Mouse (Mus musculus) CH12.LX (cell line): ENCODE results near the gene Clk3. TPM values are rescaled to one million over a fixed set of nuclear protein-coding genes. Genes with fewer than 3 reads are reported as not detected.

Experiments used
- DNase-seq: peaks from one replicate; pipeline ENCODE4 v3.0.0-alpha.2; 2013; ENCODE audit errors: extremely low read depth
- H3K27ac ChIP-seq: 2 replicates; pipeline ENCODE4 v1.5.1; 2012; ENCODE audit warnings: low read depth, mild to moderate bottlenecking, control low read depth, moderate library complexity; ENCODE audit not compliant: insufficient read depth
- H3K27me3 ChIP-seq: replicated peaks from 2 replicates; pipeline ENCODE3; 2012; ENCODE audit warnings: inconsistent platforms
- H3K36me3 ChIP-seq, 2 experiments: replicated peaks in 1 of 2; 2 replicates each; pipeline versions ENCODE3 to v1.6.1; 2012; ENCODE audit warnings: inconsistent platforms in 1 of 2, low read length in 1 of 2, mild to moderate bottlenecking in 1 of 2, mixed read lengths in 1 of 2, moderate library complexity in 1 of 2; ENCODE audit not compliant: control insufficient read depth in 1 of 2, insufficient read depth in 1 of 2
- H3K4me1 ChIP-seq, 2 experiments: 2 replicates each; pipeline ENCODE4 v1.6.1; 2012; ENCODE audit warnings: inconsistent platforms in 1 of 2, moderate library complexity in 1 of 2; ENCODE audit not compliant: insufficient read depth in 2 of 2, control insufficient read depth in 1 of 2
- H3K4me2 ChIP-seq: 2 replicates; pipeline ENCODE4 v1.6.1; 2012; ENCODE audit warnings: low read depth, mild to moderate bottlenecking, control low read depth; ENCODE audit not compliant: poor library complexity, insufficient read depth, severe bottlenecking
- H3K4me3 ChIP-seq, 3 experiments: fragments of 150-350 bp in 1 of 3; sonication (generic) in 1 of 3; replicated peaks in 1 of 3; 2 replicates each; pipeline versions ENCODE3 to v1.5.1; 2011 to 2012; ENCODE audit warnings: low read depth in 2 of 3, low read length in 2 of 3, mild to moderate bottlenecking in 2 of 3, moderate library complexity in 2 of 3, control low read depth in 1 of 3, improper control_type of control experiment in 1 of 3, inconsistent platforms in 1 of 3, mixed read lengths in 1 of 3; ENCODE audit not compliant: poor library complexity in 1 of 3
- H3K79me2 ChIP-seq: replicated peaks from 2 replicates; pipeline ENCODE4 v1.6.1; 2012; ENCODE audit warnings: mild to moderate bottlenecking, moderate library complexity; ENCODE audit not compliant: control insufficient read depth, poor library complexity, insufficient read depth, severe bottlenecking; ENCODE audit errors: extremely low read depth
- H3K9ac ChIP-seq: 2 replicates; pipeline ENCODE4 v1.6.1; 2012; ENCODE audit warnings: low read depth, mild to moderate bottlenecking, control low read depth, moderate library complexity; ENCODE audit not compliant: insufficient read depth
- H3K9me3 ChIP-seq: replicated peaks from 2 replicates; pipeline ENCODE3; 2012; ENCODE audit warnings: low read length, inconsistent platforms, mixed read lengths
- BHLHE40 ChIP-seq: IDR thresholded peaks from 2 replicates; pipeline ENCODE4 v1.6.1; 2011; ENCODE audit warnings: mild to moderate bottlenecking, low read depth, low read length, improper control_type of control experiment
- CHD2 ChIP-seq: IDR thresholded peaks from 2 replicates; pipeline ENCODE4 v1.6.1; 2011; ENCODE audit warnings: low read length, improper control_type of control experiment
- CTCF ChIP-seq, 2 experiments: IDR thresholded peaks in 1 of 2; conservative IDR thresholded peaks in 1 of 2; 2 replicates each; pipeline ENCODE4 v1.5.1; 2011 to 2012; ENCODE audit warnings: low read depth in 2 of 2, low read length in 2 of 2, improper control_type of control experiment in 1 of 2, inconsistent platforms in 1 of 2, mild to moderate bottlenecking in 1 of 2, moderate library complexity in 1 of 2
- EP300 ChIP-seq: IDR thresholded peaks from 2 replicates; pipeline ENCODE4 v1.6.1; 2011; ENCODE audit warnings: low read length, improper control_type of control experiment
- ETS1 ChIP-seq: conservative IDR thresholded peaks from 2 replicates; pipeline ENCODE4 v1.6.1; 2012; ENCODE audit warnings: low read depth, mild to moderate bottlenecking, inconsistent platforms, low read length, improper control_type of control experiment, moderate library complexity
- GABPA ChIP-seq: IDR thresholded peaks from 2 replicates; pipeline ENCODE4 v1.6.1; 2012; ENCODE audit warnings: low read depth, low read length, improper control_type of control experiment, inconsistent platforms; ENCODE audit not compliant: insufficient replicate concordance
- JUN ChIP-seq: IDR thresholded peaks from 2 replicates; pipeline ENCODE4 v1.6.1; 2011; ENCODE audit warnings: low read depth, mild to moderate bottlenecking, low read length, improper control_type of control experiment, moderate library complexity; ENCODE audit not compliant: insufficient read depth
- MAX ChIP-seq: IDR thresholded peaks from 2 replicates; pipeline ENCODE4 v1.6.1; 2011; ENCODE audit warnings: low read length, improper control_type of control experiment
- MEF2A ChIP-seq: IDR thresholded peaks from 2 replicates; pipeline ENCODE4 v1.6.1; 2014; ENCODE audit warnings: low read depth, mild to moderate bottlenecking, inconsistent platforms, low read length, improper control_type of control experiment, borderline replicate concordance
- MXI1 ChIP-seq: IDR thresholded peaks from 2 replicates; pipeline ENCODE4 v1.6.1; 2011; ENCODE audit warnings: mild to moderate bottlenecking, low read depth, low read length, improper control_type of control experiment
- MYC ChIP-seq: IDR thresholded peaks from 2 replicates; pipeline ENCODE4 v1.6.1; 2011; ENCODE audit warnings: low read depth, mild to moderate bottlenecking, improper control_type of control experiment, low read length
- NELFE ChIP-seq: IDR thresholded peaks from 2 replicates; pipeline ENCODE4 v1.6.1; 2011; ENCODE audit warnings: low read depth, low read length, improper control_type of control experiment
- NRF1 ChIP-seq: IDR thresholded peaks from 2 replicates; pipeline ENCODE4 v1.6.1; 2014; ENCODE audit warnings: low read depth, mild to moderate bottlenecking, inconsistent platforms, low read length, improper control_type of control experiment, moderate library complexity
- POLR2AphosphoS2 ChIP-seq: IDR thresholded peaks from 2 replicates; pipeline ENCODE4 v1.6.1; 2011; ENCODE audit warnings: low read depth, low read length, improper control_type of control experiment
- TCF12 ChIP-seq: IDR thresholded peaks from 2 replicates; pipeline ENCODE4 v1.6.1; 2014; ENCODE audit warnings: low read depth, mild to moderate bottlenecking, inconsistent platforms, low read length, improper control_type of control experiment
- UBTF ChIP-seq: IDR thresholded peaks from 2 replicates; pipeline ENCODE4 v1.6.1; 2012; ENCODE audit warnings: low read depth, mild to moderate bottlenecking, inconsistent platforms, low read length, improper control_type of control experiment, moderate library complexity
- USF1 ChIP-seq: IDR thresholded peaks from 2 replicates; pipeline ENCODE4 v1.6.1; 2014; ENCODE audit warnings: low read depth, mild to moderate bottlenecking, inconsistent platforms, low read length, improper control_type of control experiment
- USF2 ChIP-seq: conservative IDR thresholded peaks from 2 replicates; pipeline ENCODE4 v1.6.1; 2011; ENCODE audit warnings: low read depth, low read length, improper control_type of control experiment
- ZC3H11A ChIP-seq: IDR thresholded peaks from 2 replicates; pipeline ENCODE4 v1.6.1; 2012; ENCODE audit warnings: low read depth, mild to moderate bottlenecking, inconsistent platforms, low read length, improper control_type of control experiment
- dilution Hi-C: fragments of 300-500 bp; cut with MboI; formaldehyde crosslinking; loops from 2 replicates; pipeline ENCODE4 v1.14.3; 2020; ENCODE audit warnings: low sequenced_read_pairs; ENCODE audit not compliant: extremely low pct_unique_long_range_greater_than_20kb, extremely low pct_ligation_motif_present
- in situ Hi-C: fragments of 300-500 bp; cut with MboI; formaldehyde crosslinking; loops from 3 replicates; pipeline ENCODE4 v1.14.3; 2019; ENCODE audit warnings: low sequenced_read_pairs, low pct_ligation_motif_present, low pct_unique_long_range_greater_than_20kb, mixed read lengths
- polyA plus RNA-seq: library from polyadenylated mRNA; unstranded; fragments of >175 nt; gene quantifications from 2 replicates; pipeline ENCODE4 v1.2.1, GENCODE M21; 2012; ENCODE audit warnings: low read depth; ENCODE audit not compliant: insufficient read length
- total RNA-seq, 2 experiments: library from RNA; depleted of rRNA; stranded (reverse); fragments of 300-350 nt in 1 of 2; fragments of >200 nt in 1 of 2; gene quantifications; 2 replicates each; pipeline ENCODE4 v1.2.3; 2012 to 2014

The Clk3 gene
- total and polyA plus RNA-seq, 3 experiments = 46.7 to 87.7 (median 62.4) TPM

- peaks cover 11 to 23% of the 10 kb centered on the region in 2 experiments for H3K4me1 ChIP-seq
- TF ChIP-seq MYC (no peak), MXI1 (no peak), UBTF (no peak), MEF2A (no peak), BHLHE40 (no peak), GABPA (no peak), NRF1 (no peak), CHD2 (no peak), CTCF (conservative IDR thresholded peaks at IDR 0.05 in 1 of 2, IDR thresholded peaks at IDR 0.05 in 1 of 2; ENCODE audit: low read depth in 2 of 2, low read length in 2 of 2) (no peak), POLR2AphosphoS2 (no peak), USF1 (no peak), ETS1 (no peak), MAX (no peak), JUN (no peak), EP300 (no peak), NELFE (no peak), USF2 (no peak)
- TF ChIP-seq, all 38 proteins: peak for 0
- H3K79me2 ChIP-seq = no peaks in the 10 kb centered on the region
- H3K27ac ChIP-seq = no peak overlapping the region
- no peak overlapping the region for H3K4me2 ChIP-seq
- no peaks in the 10 kb centered on the region for H3K27me3 ChIP-seq
- H3K9ac ChIP-seq = no peak overlapping the region
- no peak for DNase-seq
- dilution Hi-C loops = no loop called here
- no peak overlapping the region for H3K4me3 ChIP-seq
- no peaks in the 10 kb centered on the region for H3K9me3 ChIP-seq
- H3K36me3 ChIP-seq = no peaks in the 10 kb centered on the region
- in situ Hi-C loops = no loop called here
These were observed 8.1 kb upstream of the Clk3 start for GRCm38 (mm10) chr9:57773754-57774153.

- Histone ChIP-seq H3K27me3 (peaks cover 14% of the 10 kb centered on the region), H3K4me3 (no peak overlapping the region), H3K4me1 (peaks cover 13 to 37% of the 10 kb centered on the region in 2 experiments), H3K9me3 (no peaks in the 10 kb centered on the region), H3K4me2 (no peak overlapping the region), H3K79me2 (no peaks in the 10 kb centered on the region), H3K27ac (no peak overlapping the region), H3K36me3 (no peaks in the 10 kb centered on the region), H3K9ac (no peak overlapping the region)
- no peak for TF ChIP-seq JUN
- TF ChIP-seq MXI1 = no peak
- no peak for TF ChIP-seq ZC3H11A
- TF ChIP-seq MAX = no peak
- no peak for TF ChIP-seq NELFE
- no peak for TF ChIP-seq ETS1
- no peak for TF ChIP-seq EP300
- TF ChIP-seq MYC = no peak
- no peak for TF ChIP-seq TCF12
- no peak for TF ChIP-seq UBTF
- dilution Hi-C loops = no loop called here
- DNase-seq = no peak
- in situ Hi-C loops = no loop called here
These were observed 5.2 kb upstream of the Clk3 start for GRCm38 (mm10) chr9:57770836-57771235.
